Mouse (Mus musculus) lung, embryonic 14.5 days (tissue): ENCODE data around the gene Thada. TPM values are rescaled to one million over a fixed set of nuclear protein-coding genes. Genes with fewer than 3 reads are reported as not detected.

Experiments
- ATAC-seq: fragments of 200-750 bp; cut with Nextera tagmentation; 2 replicates; pipeline ENCODE4 v1.8.0; 2017; ENCODE audit warnings: mild to moderate bottlenecking, moderate TSS enrichment, moderate library complexity; ENCODE audit not compliant: insufficient read depth
- DNase-seq: peaks from one replicate; pipeline ENCODE4 v3.0.0-alpha.2; 2015
- H3K27ac ChIP-seq: fragments of 300-500 bp; sonication (generic); 2 replicates; pipeline ENCODE4 v1.5.1; 2014; ENCODE audit warnings: low read depth, mild to moderate bottlenecking, moderate library complexity
- H3K27me3 ChIP-seq: fragments of 300-500 bp; sonication (generic); 2 replicates; pipeline ENCODE4 v1.6.1; 2014; ENCODE audit warnings: low read length, control low read depth; ENCODE audit not compliant: insufficient read depth
- H3K36me3 ChIP-seq: fragments of 300-500 bp; sonication (generic); 2 replicates; pipeline ENCODE4 v1.6.1; 2014; ENCODE audit warnings: control low read depth; ENCODE audit not compliant: insufficient read depth
- H3K4me1 ChIP-seq: fragments of 300-500 bp; sonication (generic); 2 replicates; pipeline ENCODE4 v1.6.1; 2014; ENCODE audit warnings: antibody characterized with exemption, control low read depth; ENCODE audit not compliant: insufficient read depth
- H3K4me2 ChIP-seq: fragments of 300-500 bp; sonication (generic); 2 replicates; pipeline ENCODE4 v1.6.1; 2014; ENCODE audit warnings: mild to moderate bottlenecking
- H3K4me3 ChIP-seq: fragments of 300-500 bp; sonication (generic); 2 replicates; pipeline ENCODE4 v1.5.1; 2014; ENCODE audit warnings: low read depth, low read length
- H3K9ac ChIP-seq: fragments of 300-500 bp; sonication (generic); 2 replicates; pipeline ENCODE4 v1.6.1; 2014
- H3K9me3 ChIP-seq: fragments of 300-500 bp; sonication (generic); 2 replicates; pipeline ENCODE4 v1.6.1; 2016; ENCODE audit warnings: low read depth, low read length, control low read depth
- CTCF ChIP-seq: IDR thresholded peaks from 2 replicates; pipeline ENCODE4 v1.5.1; 2016; ENCODE audit warnings: antibody characterized with exemption, low read depth
- WGBS: fragments of 180-500 bp; shearing (Covaris S2); extraction: QIAGEN DNeasy Blood & Tissue Kit; methylation state at CpG from one replicate; pipeline ENCODE4 v1.1.7; 2014; 5-methylcytosine and 5-hydroxymethylcytosine counted together
- polyA plus RNA-seq: library from polyadenylated mRNA; unstranded; fragments of >200 nt; fragmentation: Nextera tagmentation; extraction: Ambion mirVana; gene quantifications from 2 replicates; pipeline ENCODE4 v1.2.1, GENCODE M21; 2014

Thada gene
- polyA plus RNA-seq, 1 experiment from 2014 or later, result 14.5 TPM

DNA sequence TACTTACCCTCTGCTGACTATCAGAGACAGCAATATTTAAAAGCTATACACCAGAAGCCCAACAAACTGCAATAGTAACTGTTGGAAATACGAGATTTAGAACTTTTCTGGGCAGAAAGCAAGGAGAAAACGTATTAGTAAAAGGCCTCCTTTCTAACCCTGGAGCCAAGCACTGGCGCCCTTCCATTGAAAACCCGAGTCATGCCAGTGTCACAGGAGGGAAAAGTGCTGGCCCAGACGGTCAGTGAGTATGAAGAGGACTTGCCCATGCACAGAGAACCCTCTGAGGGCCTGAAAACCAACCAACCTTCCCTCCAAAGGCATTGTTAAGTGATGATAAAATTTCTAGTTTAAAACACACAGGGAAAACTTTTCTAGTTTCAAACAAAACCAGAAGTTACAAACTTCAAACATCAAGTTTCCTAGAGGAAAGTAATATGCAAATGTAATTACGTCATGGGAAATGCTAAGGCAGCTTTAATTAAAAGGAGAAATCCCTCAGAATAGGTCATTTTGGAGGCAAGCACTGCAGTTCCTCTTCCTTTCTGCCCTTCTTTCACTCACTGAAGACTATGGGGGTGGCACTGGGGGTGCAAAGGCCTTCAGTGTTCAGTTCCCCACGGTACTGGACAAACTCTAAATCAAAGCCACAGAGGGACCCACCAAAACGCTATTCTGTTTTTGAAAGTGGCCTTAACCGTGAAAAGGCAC lies 100.8 kb downstream of the Thada start:
- 53% methylated on average over 9 of the region's 9 CpGs for WGBS
- no peak for TF ChIP-seq CTCF

DNA sequence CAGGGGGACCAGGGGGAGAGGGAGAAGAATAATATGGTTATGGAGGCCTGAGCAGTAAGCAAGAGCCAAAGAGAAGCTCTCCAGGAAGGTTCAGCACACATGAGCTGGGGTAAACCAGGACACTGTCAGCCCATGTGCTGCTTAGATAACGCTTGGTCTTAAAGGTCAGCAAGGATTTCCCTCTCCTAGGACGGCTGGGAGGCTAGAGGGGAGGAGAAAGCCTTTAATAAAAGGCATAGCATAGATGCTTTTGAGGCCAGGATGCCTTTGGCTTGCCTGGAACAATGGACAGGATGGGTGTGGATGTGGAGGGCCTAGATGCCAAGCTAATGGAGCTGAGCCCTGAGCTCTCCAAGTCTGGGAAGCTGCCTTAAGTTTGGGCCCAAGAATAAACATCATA lies 102.6 kb downstream of the Thada start:
- peak overlapping the region; percentile 50; the same call in 1 of the 2 replicates for H3K27ac ChIP-seq
- H3K27me3 ChIP-seq, result no peaks in the 10 kb centered on the region
- H3K9ac ChIP-seq, result no peak overlapping the region
- WGBS, result 34% methylated on average over 2 of the region's 2 CpGs
- no peak for ATAC-seq
- H3K36me3 ChIP-seq, result 0 out of 2 replicates have a peak, but pooled peaks cover 5% of the 10 kb centered on the region
- H3K4me1 ChIP-seq, result peaks cover 38% of the 10 kb centered on the region
- H3K4me3 ChIP-seq, result no peak overlapping the region
- TF ChIP-seq CTCF, result no peak
- no peaks in the 10 kb centered on the region for H3K9me3 ChIP-seq
- no peak for DNase-seq
- H3K4me2 ChIP-seq, result no peak overlapping the region

More for the DNA sequence above, 100.8 kb downstream of the Thada start:
- Histone ChIP-seq H3K27me3 (no peaks in the 10 kb centered on the region), H3K4me2 (0 out of 2 replicates have a peak overlapping the region, but pooled peaks have one; percentile 24), H3K36me3 (0 out of 2 replicates have a peak, but pooled peaks cover 5% of the 10 kb centered on the region), H3K4me1 (peaks cover 49% of the 10 kb centered on the region), H3K27ac (peak overlapping the region; percentile 82), H3K9ac (no peak overlapping the region), H3K9me3 (no peaks in the 10 kb centered on the region), H3K4me3 (no peak overlapping the region)
- ATAC-seq (no peak), DNase-seq (no peak)

DNA sequence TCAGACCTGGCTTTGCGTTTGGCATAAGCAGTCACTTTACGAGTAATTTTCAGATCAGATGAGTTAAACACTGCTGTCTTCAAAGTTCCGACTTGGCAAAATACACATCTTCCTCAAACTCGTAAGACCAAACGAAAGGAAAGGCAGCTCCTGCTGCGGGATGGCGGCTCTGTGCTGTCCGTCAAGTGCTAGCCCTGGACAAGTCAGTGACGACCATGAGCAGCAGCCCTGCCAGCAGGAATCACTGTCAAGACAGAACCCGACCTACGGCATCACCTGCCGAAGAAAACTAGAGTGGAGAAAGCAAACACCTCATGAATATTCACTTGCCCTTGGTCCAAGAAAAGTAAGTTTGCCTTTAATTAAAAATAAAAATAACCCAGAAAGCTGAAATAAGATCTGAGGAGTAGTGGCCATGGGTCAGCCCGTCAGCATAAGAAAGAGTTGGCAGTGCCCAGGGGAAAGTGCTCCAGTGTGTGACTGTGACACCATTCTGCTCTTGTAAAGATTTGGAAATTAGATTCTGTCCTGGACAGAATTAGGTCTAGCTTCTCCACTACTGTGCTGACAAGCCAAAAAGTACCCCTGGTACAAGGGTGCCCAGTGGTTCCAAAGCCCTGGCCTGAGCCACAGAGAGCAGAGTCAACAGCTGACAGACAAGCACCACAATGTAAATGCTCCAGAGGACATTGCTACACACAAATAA lies 103.3 kb downstream of the Thada start:
- TF ChIP-seq CTCF, result no peak
- Histone ChIP-seq H3K4me3 (no peak overlapping the region), H3K9me3 (no peaks in the 10 kb centered on the region), H3K27ac (peak overlapping the region; percentile 18; the same call in 1 of the 2 replicates), H3K4me1 (peaks cover 31% of the 10 kb centered on the region), H3K9ac (no peak overlapping the region), H3K36me3 (0 out of 2 replicates have a peak, but pooled peaks cover 5% of the 10 kb centered on the region), H3K27me3 (no peaks in the 10 kb centered on the region), H3K4me2 (no peak overlapping the region)
- ATAC-seq (no peak), DNase-seq (no peak)
- 68% methylated on average over 13 of the region's 13 CpGs for WGBS

DNA sequence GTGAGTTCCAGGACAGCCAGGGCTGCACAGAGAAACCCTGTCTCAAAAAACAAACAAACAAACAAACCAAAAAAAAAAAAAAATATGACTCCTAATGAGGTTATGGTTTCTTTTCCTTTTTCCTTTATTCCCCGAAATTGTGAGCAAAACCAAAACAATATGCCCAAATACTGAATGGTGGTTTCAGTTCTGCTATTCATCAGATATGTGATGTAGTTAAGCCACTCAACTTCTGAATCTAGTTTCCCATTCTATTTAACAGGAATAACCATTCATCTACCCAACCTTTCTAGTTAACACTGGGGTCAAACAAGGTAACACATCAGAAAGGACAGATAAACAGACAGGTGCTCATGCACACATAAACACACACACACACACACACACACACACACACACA lies 105.0 kb downstream of the Thada start:
- H3K36me3 ChIP-seq, result 0 out of 2 replicates have a peak, but pooled peaks cover 5% of the 10 kb centered on the region
- no peaks in the 10 kb centered on the region for H3K9me3 ChIP-seq
- no peak overlapping the region for H3K27ac ChIP-seq
- H3K4me1 ChIP-seq, result peaks cover 24% of the 10 kb centered on the region
- ATAC-seq (no peak), DNase-seq (no peak)
- TF ChIP-seq CTCF, result no peak
- no peak overlapping the region for H3K4me2 ChIP-seq
- no peak overlapping the region for H3K9ac ChIP-seq
- 90% methylated on average over 1 of the region's 1 CpGs for WGBS
- no peak overlapping the region for H3K4me3 ChIP-seq
- H3K27me3 ChIP-seq, result no peaks in the 10 kb centered on the region

DNA sequence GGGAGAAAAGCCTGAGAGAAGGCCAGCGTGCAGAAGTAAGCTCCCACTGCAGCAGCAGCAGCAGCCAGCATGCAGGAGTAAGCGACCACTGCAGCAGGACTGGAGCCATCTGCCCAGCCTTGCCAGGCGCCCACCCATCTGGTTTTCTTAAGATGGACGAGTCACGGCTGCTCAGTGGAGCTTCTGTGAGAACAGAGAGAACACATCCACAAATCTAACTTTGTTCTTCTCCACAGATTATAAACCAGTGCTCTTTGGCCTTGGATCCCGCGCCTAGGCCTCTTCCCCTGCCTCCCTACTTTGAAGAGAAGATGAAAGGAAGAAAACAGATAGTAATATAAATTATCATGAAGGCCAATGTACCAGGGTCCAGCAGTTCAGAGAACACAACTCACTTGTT lies 106.2 kb downstream of the Thada start:
- H3K36me3 ChIP-seq, result 0 out of 2 replicates have a peak, but pooled peaks cover 8% of the 10 kb centered on the region
- H3K27ac ChIP-seq, result peak overlapping the region; percentile 33; the same call in 1 of the 2 replicates
- DNase-seq (peak; percentile 60), ATAC-seq (peak; percentile 73; the same call in 1 of the 2 replicates)
- H3K9me3 ChIP-seq, result no peaks in the 10 kb centered on the region
- TF ChIP-seq CTCF, result no peak
- no peaks in the 10 kb centered on the region for H3K27me3 ChIP-seq
- no peak overlapping the region for H3K4me2 ChIP-seq
- no peak overlapping the region; the same call in 1 of the 2 replicates for H3K9ac ChIP-seq
- 48% methylated on average over 7 of the region's 7 CpGs for WGBS
- H3K4me3 ChIP-seq, result no peak overlapping the region
- peaks cover 16% of the 10 kb centered on the region; the same call in 1 of the 2 replicates for H3K4me1 ChIP-seq

DNA sequence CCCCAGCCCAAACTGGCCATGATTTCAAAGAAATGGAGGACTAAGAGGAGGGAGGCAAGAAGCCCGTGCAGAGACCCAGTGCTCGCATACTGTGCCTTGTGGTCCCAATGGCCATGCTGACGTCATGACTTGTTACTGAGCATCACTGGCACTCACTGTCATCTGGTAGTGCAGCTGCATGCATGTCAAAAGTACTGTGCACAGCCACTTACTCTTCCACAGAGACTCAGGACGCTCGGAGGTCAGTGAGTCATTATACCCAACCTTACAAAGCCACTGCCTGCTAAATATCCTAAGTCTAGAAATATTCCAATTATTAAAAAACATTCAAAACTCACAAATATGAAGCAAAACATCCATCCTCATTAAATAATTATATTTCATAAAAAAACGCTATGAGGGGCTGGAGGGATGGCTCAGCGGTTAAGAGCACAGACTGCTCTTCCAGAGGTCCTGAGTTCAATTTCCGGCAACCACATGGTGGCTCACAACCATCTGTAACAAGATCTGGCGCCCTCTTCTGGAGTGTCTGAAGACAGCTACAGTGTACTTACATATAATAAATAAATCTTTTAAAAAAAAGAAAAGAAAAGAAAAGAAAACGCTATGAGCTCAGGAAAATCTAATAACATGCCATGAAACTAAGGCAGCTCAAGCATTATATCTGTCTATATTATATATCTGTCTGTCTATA lies 106.9 kb downstream of the Thada start:
- Histone ChIP-seq H3K9me3 (no peaks in the 10 kb centered on the region), H3K27ac (0 out of 2 replicates have a peak overlapping the region, but pooled peaks have one; percentile 18), H3K4me3 (no peak overlapping the region), H3K9ac (no peak overlapping the region), H3K27me3 (no peaks in the 10 kb centered on the region), H3K4me2 (no peak overlapping the region), H3K36me3 (0 out of 2 replicates have a peak, but pooled peaks cover 11% of the 10 kb centered on the region), H3K4me1 (peaks cover 18% of the 10 kb centered on the region; the same call in 1 of the 2 replicates)
- 74% methylated on average over 10 of the region's 10 CpGs for WGBS
- ATAC-seq, result peak; percentile 43; the same call in 1 of the 2 replicates
- peak; percentile 8; the same call in 1 of the 2 replicates for TF ChIP-seq CTCF
- no peak for DNase-seq
